Mouse (Mus musculus): ENCODE data around the gene Cry1.

Cry1 gene

DNA sequence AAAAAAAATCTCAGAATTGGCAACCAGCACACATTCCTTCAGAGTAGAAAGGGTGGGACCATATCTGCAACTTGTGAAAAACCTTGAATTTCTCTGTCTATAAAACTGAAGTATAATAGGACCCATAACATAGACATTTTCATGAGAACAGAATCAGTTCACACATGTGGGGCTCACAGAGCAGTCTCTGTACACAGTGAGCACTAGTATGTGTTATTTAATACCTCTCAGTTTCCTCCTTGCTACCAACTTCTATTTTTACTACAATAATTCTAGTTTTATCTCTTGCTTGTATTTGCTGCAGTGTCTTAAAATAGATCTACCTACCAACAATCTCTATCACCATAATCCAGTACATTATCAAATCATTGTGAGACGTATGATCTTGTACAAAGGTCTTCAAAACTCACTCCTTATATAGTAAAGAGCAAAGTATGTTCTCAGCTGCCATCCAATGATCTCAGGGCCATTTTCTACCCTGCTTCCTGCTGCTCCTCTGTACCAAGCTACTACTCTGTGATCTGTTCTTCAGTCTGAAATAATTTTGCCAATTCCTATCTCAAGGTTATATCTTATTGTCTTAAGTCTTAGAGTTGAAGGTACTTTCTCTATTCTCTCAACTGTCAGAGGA is 24.8 kb downstream of the Cry1 start:
- DNase-seq: no peak

DNA sequence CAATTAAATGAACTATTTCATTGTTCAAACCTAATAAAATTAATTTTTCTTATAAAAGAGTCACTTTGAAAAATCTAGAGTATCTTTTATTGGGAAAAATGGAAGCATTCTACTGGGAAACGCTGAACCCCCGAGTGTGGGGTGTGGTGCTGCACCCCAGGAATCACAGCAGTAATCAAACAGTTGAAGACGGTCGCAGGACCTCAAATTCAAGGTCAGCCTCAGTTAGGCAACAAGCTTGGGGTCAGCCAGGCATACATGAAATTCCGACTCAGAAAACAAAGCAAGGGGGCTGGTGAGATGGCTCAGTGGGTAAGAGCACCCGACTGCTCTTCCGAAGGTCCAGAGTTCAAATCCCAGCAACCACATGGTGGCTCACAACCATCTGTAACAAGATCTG is 27.4 kb downstream of the Cry1 start:
- no peak for DNase-seq

DNA sequence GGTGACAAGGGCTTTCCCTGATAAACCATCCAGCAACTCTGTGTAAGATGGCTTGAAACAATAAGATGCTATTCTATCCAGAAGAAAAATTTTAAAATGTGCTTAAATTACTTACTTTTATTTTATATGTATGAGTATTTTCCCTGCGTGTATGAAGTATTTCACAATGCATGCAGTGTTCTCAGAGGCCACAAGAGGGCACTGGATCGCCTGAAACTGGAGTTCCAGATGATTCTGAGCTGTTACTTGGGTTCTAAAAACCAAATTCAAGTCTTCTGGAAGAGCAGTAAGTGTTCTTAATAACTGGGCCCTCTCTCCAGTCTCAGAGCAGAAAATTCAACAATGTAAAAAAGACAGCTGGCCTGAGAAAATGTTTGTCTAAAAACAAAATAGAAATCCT is 30.7 kb downstream of the Cry1 start:
- DNase-seq: peak; percentile 70

DNA sequence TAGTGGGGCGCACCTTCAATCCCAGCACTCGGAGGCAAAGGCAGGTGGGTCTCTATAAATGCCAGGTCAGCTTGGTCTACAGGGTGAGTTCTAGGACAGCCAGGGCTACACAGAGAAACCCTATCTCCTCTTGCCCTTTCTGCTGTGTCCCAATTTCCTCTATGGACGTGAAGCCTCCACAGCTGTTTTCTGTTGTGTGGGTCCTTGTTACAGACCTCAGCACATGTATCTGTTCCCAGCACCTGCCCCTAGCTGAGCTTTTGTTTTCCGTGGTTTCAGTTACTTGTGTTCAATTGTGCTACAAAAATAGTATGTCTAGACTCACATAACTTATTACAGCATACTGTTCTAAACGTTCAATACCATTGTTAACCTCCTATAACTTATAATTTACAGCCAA is 35.6 kb downstream of the Cry1 start:
- DNase-seq: no peak

GRCm38 (mm10) chr10:85146282-85146681 is 38.6 kb downstream of the Cry1 start:
- no peak for DNase-seq

DNA sequence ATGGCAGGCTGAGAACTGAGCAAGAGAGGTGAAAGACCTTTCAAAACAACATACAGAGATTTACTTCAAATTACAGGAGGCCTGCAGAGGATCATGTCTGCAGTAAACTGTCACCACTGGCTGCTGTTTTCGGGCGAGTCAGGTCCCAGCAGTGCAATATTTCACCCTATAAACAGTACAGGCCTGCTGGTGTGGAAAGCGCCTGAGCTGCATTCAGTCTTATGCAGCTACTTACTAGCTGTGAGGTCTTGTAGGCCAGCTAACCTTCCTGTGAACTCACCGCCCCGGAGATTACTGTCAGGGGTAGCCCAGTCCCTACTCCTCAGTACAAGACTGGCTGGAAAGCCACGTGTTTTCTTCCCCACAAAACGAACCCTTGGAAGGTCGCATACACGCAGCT is 43.4 kb downstream of the Cry1 start:
- no peak for DNase-seq

GRCm38 (mm10) chr10:85136573-85136972 is 48.3 kb downstream of the Cry1 start:
- DNase-seq: no peak

DNA sequence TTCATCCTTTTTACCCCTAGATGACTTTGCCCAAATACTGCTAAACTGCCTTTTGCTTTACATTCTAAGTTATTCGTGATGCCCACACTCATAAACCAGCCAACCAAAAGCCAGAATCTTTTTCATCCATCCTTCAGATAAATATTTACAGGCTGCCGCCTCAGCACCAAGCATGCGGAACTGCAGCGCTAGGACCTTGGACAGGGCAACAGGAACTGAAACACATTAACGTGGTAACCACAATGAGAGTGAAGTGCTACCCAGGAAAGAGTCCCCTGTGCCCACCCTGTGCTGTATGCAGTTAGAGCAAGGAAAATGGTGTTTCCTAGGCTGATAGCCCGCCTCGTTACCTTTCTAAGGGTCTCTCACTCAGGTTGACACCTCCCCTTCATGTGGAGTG is 56.4 kb downstream of the Cry1 start:
- peak; percentile 43 for DNase-seq

DNA sequence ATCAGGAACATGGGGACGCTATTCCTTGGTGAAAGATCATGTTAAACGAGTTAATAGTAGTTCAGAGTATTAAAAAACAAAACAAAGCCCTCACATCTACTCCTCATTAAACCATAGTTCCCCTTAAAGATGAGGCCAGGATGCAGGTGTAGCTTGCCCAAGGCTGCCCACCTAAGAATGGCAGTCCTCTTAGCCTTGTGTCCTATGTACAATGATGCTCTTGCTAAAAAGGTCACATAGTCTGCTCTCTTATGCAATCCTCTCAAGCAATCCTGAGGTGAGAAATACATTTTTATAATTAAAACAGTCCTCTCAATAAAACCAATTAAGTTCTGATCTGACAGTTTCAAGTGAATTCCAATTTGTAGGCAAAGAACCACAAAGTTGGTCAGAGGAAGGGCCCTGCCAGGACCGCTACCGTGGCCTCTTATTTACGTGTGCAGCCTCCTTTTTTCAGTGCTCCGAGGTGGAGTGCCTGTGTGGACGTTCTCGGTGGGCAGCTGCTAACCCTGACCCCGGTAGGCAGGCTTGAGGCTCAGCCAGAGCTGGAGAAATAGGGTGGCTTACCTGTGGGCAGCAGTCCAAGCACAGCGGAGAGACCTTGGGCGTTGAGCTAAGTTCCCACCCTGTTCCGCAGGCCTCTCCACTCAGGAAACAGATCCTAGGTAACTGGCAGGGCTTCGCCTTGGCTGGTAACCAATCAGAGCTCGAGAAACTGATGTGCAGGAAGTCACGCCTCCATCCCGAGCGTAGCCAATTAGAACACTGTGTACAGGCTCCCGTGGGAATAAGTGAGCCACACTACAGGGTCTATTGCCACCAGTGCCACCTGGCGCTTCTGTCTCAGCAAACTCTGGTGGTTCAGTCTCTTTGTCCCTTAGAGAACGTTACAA is 57.2 kb downstream of the Cry1 start, which contains the start of gene Mterf2:
Mterf2 (minus strand) TSS at position 633 of the 893 bp plus-strand sequence.
- DNase-seq: peak; percentile 92

GRCm38 (mm10) chr10:85125184-85125583 is 59.7 kb downstream of the Cry1 start:
- no peak for DNase-seq

- DNase-seq: no peak
These were observed 70.5 kb downstream of the Cry1 start for GRCm38 (mm10) chr10:85114409-85114808.

GRCm38 (mm10) chr10:85103085-85103885 is 81.6 kb downstream of the Cry1 start:
- peak; percentile 23 for DNase-seq

DNA sequence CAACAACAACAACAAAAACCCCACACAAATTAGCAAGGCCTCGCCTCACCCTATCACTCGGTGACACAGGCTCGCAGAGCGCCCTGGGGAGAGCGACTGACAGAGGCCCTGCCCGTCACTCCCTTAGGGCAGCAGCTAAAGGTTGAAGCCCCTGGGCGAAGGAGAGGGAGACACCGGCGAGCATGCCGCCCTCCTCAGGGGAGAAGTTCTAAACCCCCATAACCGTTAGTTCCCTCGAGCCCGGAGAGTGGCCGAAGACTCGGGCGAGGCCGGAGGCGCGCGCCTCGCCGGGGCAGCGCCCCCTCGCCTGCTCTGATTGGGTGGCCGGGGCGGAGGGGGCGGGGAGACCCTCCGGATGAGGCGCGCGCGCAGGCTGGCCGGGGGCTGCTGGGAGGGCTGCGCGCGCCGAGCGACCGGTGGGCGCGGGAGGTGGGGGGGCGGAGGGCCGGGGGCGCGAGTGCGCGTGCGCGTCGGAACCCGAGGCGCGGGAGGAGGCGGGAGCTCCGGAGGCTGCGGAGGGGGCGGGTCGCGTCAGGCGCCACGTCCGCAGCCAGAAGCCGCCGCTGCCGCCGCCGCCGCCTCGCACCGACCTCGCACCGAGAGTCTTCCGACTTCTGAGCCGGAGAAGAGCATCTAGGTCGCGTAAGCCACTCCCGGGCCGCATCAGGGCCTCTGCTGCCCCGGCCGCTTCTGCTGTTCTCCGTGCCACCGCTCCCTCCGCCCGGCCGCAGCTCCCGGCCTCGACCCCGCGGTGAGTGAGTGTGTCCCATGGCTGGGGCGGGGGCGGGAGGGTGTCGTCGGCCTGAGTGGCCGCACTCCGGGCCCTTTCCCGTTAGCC is 82.4 kb downstream of the Cry1 start, which contains the start of the genes Fhl4 and Tmem263:
Fhl4 (minus strand) TSS at position 249 of the 838 bp plus-strand sequence.
Tmem263 (plus strand) TSS at position 381 of the 838 bp plus-strand sequence.
- DNase-seq: peak; percentile 72

GRCm38 (mm10) chr10:85101841-85102240 is 83.0 kb downstream of the Cry1 start:
- no peak for DNase-seq
